Mouse (Mus musculus) megakaryocyte, embryonic 14.5 days (primary cell): Measurements from ENCODE around the gene Usp25. TPM values are rescaled to one million over a fixed set of nuclear protein-coding genes. Genes with fewer than 3 reads are reported as not detected.

Source experiments
- H3K27me3 ChIP-seq: replicated peaks from 2 replicates; pipeline ENCODE3; 2012; ENCODE audit warnings: inconsistent platforms
- H3K36me3 ChIP-seq: replicated peaks from 2 replicates; pipeline ENCODE3; 2012; ENCODE audit warnings: low read length, inconsistent platforms, mixed read lengths
- H3K4me1 ChIP-seq: 2 replicates; pipeline ENCODE4 v1.6.1; 2012; ENCODE audit warnings: inconsistent platforms
- H3K4me3 ChIP-seq: replicated peaks from 2 replicates; pipeline ENCODE3; 2012; ENCODE audit warnings: moderate library complexity, mild to moderate bottlenecking, inconsistent platforms
- H3K9me3 ChIP-seq: 2 replicates; pipeline ENCODE4 v1.6.1; 2012; ENCODE audit warnings: inconsistent platforms
- FLI1 ChIP-seq: IDR thresholded peaks from 2 replicates; pipeline ENCODE4 v1.6.1; 2012; ENCODE audit warnings: low read length, inconsistent platforms, mixed read lengths
- GATA1 ChIP-seq: IDR thresholded peaks from 3 replicates; pipeline ENCODE4 v1.6.1; 2012; ENCODE audit warnings: mixed read lengths, low read length, inconsistent platforms, borderline replicate concordance
- polyA plus RNA-seq: library from polyadenylated mRNA; stranded (reverse); fragments of >175 nt; gene quantifications from 2 replicates; pipeline ENCODE4 v1.2.3, GENCODE M21; 2012; ENCODE audit warnings: low replicate concordance; ENCODE audit not compliant: insufficient read depth

The Usp25 gene
- polyA plus RNA-seq, 1 experiment = 2.1 TPM

GRCm38 (mm10) chr16:77015380-77016346, 2.2 kb downstream of the Usp25 start:
- H3K4me1 ChIP-seq = peaks cover 34% of the 10 kb centered on the region
- peaks cover 6% of the 10 kb centered on the region for H3K36me3 ChIP-seq
- TF ChIP-seq GATA1 = no peak
- TF ChIP-seq FLI1 = no peak
- no peaks in the 10 kb centered on the region for H3K9me3 ChIP-seq
- peak overlapping the region; percentile 97 for H3K4me3 ChIP-seq
- H3K27me3 ChIP-seq = no peaks in the 10 kb centered on the region

DNA sequence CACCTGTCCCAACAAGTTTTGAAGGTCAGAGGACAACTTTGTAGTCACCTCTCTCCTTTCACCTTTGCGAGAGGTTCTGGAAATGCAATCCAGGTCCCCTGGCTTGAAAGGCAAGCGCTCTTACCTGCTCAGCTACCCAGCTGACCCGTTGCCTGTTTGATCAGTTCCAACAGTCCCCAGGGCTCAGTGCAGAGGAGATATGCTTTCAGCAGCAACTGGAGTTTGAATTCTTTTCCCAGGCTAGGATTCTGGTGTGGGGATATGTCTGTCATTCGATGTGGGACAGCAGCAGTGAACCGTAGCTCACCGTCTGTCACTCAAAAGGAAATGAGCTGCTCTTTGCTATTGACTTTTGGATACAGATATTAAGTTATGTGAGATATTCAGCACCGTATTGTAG, 4.4 kb downstream of the Usp25 start:
- TF ChIP-seq FLI1 (no peak), GATA1 (no peak)
- Histone ChIP-seq H3K4me1 (peaks cover 44% of the 10 kb centered on the region), H3K36me3 (peaks cover 6% of the 10 kb centered on the region), H3K9me3 (no peaks in the 10 kb centered on the region), H3K4me3 (peak overlapping the region; percentile 7), H3K27me3 (no peaks in the 10 kb centered on the region)

DNA sequence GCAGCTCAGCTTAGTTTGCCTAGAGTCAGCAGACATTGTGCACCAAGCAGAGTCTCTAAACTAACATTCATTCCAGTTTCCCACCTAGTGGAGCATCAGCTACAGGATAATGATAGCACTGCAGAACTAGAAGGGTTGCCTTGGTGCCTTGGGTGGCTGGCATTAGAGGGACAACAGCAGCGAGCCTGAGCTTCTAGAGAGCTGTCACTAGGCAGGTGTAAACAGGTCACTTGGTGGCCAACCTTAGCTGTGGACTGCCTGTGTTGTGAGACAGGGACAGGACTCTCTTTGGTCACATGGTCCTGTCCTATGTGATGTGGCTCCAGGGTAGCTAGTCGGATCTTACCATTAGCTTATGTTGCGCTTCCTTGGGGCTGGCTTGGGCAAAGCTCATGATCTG, 6.7 kb downstream of the Usp25 start:
- peaks cover 62% of the 10 kb centered on the region for H3K4me1 ChIP-seq
- H3K36me3 ChIP-seq = peaks cover 24% of the 10 kb centered on the region
- H3K9me3 ChIP-seq = 0 out of 2 replicates have a peak, but pooled peaks cover 3% of the 10 kb centered on the region
- no peaks in the 10 kb centered on the region for H3K27me3 ChIP-seq
- H3K4me3 ChIP-seq = peak overlapping the region; percentile 84
- no peak for TF ChIP-seq FLI1

- no peak for TF ChIP-seq GATA1
- TF ChIP-seq FLI1 = no peak
- Histone ChIP-seq H3K4me3 (no peak overlapping the region), H3K9me3 (0 out of 2 replicates have a peak, but pooled peaks cover 3% of the 10 kb centered on the region), H3K4me1 (peaks cover 78% of the 10 kb centered on the region), H3K27me3 (no peaks in the 10 kb centered on the region), H3K36me3 (peaks cover 46% of the 10 kb centered on the region)
These were observed 10.3 kb downstream of the Usp25 start for GRCm38 (mm10) chr16:77023627-77024379.

DNA sequence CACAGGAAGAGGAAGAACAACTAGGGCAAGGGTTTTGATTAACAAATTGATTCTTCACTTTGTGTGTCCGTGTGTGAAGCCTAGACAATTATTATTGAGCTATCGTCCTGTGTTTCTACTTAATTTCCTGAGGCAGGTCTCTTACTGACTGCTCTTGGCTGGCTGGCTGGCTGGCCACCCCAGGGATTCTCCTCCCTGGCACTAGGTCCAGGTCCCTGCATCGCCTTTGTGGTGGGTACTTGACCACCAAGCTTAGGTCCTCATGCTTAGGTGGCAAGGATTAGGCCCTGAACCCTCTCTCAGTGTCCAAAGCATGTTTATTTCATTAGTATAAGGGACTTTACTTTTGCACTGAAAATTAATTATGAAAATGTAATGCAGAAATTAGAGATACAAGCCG, 12.6 kb downstream of the Usp25 start:
- Histone ChIP-seq H3K27me3 (no peaks in the 10 kb centered on the region), H3K36me3 (peaks cover 53% of the 10 kb centered on the region), H3K9me3 (0 out of 2 replicates have a peak, but pooled peaks cover 3% of the 10 kb centered on the region), H3K4me1 (peaks cover 82% of the 10 kb centered on the region), H3K4me3 (no peak overlapping the region)
- TF ChIP-seq GATA1 = no peak
- no peak for TF ChIP-seq FLI1

- 0 out of 2 replicates have a peak, but pooled peaks cover 3% of the 10 kb centered on the region for H3K9me3 ChIP-seq
- H3K4me1 ChIP-seq = peaks cover 80% of the 10 kb centered on the region
- H3K4me3 ChIP-seq = no peak overlapping the region
- no peak for TF ChIP-seq GATA1
- TF ChIP-seq FLI1 = no peak
- peaks cover 53% of the 10 kb centered on the region for H3K36me3 ChIP-seq
- no peaks in the 10 kb centered on the region for H3K27me3 ChIP-seq
These were observed 13.4 kb downstream of the Usp25 start for GRCm38 (mm10) chr16:77026933-77027332.

GRCm38 (mm10) chr16:77027976-77028686, 14.6 kb downstream of the Usp25 start:
- Histone ChIP-seq H3K9me3 (0 out of 2 replicates have a peak, but pooled peaks cover 3% of the 10 kb centered on the region), H3K27me3 (no peaks in the 10 kb centered on the region), H3K36me3 (peaks cover 60% of the 10 kb centered on the region), H3K4me3 (peak overlapping the region; percentile 38), H3K4me1 (peaks cover 80% of the 10 kb centered on the region)
- TF ChIP-seq FLI1 (no peak), GATA1 (no peak)

- peaks cover 62% of the 10 kb centered on the region for H3K36me3 ChIP-seq
- H3K4me1 ChIP-seq = peaks cover 76% of the 10 kb centered on the region
These were observed 15.3 kb downstream of the Usp25 start for GRCm38 (mm10) chr16:77028687-77029417.

DNA sequence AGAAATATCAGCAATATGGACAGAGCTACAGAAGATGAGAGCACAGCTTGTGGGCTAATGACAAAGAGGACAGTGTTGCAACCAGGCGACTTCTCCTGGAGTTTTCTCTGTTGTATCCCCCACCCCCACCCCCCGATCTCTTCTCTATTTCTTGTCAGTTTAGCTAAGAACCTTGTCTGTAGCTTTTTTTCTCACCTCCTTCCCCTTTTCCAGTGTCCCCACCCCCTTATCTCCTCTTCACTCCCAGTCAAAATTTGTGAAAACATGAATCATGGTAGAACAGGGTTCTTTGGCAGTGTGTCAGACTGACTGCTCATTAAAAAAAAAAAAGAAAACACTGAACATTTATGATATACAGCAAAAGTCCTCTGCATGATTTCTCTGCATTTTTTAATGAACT, 16.9 kb downstream of the Usp25 start:
- peaks cover 66% of the 10 kb centered on the region for H3K4me1 ChIP-seq
- H3K27me3 ChIP-seq = no peaks in the 10 kb centered on the region
- no peaks in the 10 kb centered on the region for H3K9me3 ChIP-seq
- TF ChIP-seq GATA1 (no peak), FLI1 (no peak)
- H3K36me3 ChIP-seq = peaks cover 62% of the 10 kb centered on the region
- H3K4me3 ChIP-seq = peak overlapping the region; percentile 65

More at GRCm38 (mm10) chr16:77028687-77029417, 15.3 kb downstream of the Usp25 start:
- H3K27me3 ChIP-seq = no peaks in the 10 kb centered on the region
- TF ChIP-seq GATA1 = no peak
- TF ChIP-seq FLI1 = no peak
- 0 out of 2 replicates have a peak, but pooled peaks cover 3% of the 10 kb centered on the region for H3K9me3 ChIP-seq
- peak overlapping the region; percentile 77 for H3K4me3 ChIP-seq
